Mouse (Mus musculus): Measurements from ENCODE around the gene Zfp619.
"Not testable (repeated sequence)": the region's sequence is repeated elsewhere in the genome, so short reads cannot be mapped to it uniquely, and the experiment has no call there.

Zfp619 gene

GRCm38 (mm10) chr7:39517616-39518177, at the start of gene Zfp619:
Gene Zfp619 (plus strand): TSS chr7:39517766.
- peak; percentile 89 for DNase-seq (ENCODE audit: low read depth, low spot score)

- DNase-seq (ENCODE audit: low read depth, low spot score) = no peak
Measured at GRCm38 (mm10) chr7:39479013-39479412, 38.6 kb upstream of the Zfp619 start.

GRCm38 (mm10) chr7:39484384-39484783, 33.2 kb upstream of the Zfp619 start:
- DNase-seq (ENCODE audit: low read depth, low spot score) = no peak

- DNase-seq (ENCODE audit: low read depth, low spot score) = no peak
Measured at GRCm38 (mm10) chr7:39487159-39487853, 30.3 kb upstream of the Zfp619 start.

GRCm38 (mm10) chr7:39487854-39488205, 29.7 kb upstream of the Zfp619 start:
- DNase-seq (ENCODE audit: low read depth, low spot score) = no peak

GRCm38 (mm10) chr7:39494646-39495045, 22.9 kb upstream of the Zfp619 start:
- DNase-seq (ENCODE audit: low read depth, low spot score) = no peak

GRCm38 (mm10) chr7:39504100-39504499, 13.5 kb upstream of the Zfp619 start:
- no peak for DNase-seq (ENCODE audit: low read depth, low spot score)

GRCm38 (mm10) chr7:39518362-39518761, 796 bp downstream of the Zfp619 start:
- DNase-seq (ENCODE audit: low read depth, low spot score) = no peak

- DNase-seq (ENCODE audit: low read depth, low spot score) = no peak
Measured at GRCm38 (mm10) chr7:39523703-39524424, 6.3 kb downstream of the Zfp619 start.

GRCm38 (mm10) chr7:39543151-39543550, 25.6 kb downstream of the Zfp619 start:
- no peak for DNase-seq (ENCODE audit: low read depth, low spot score)

- peak; percentile 61 for DNase-seq (ENCODE audit: low read depth, low spot score)
Measured at GRCm38 (mm10) chr7:39544242-39545111, 26.9 kb downstream of the Zfp619 start.

- no peak for DNase-seq (ENCODE audit: low read depth, low spot score)
Measured at GRCm38 (mm10) chr7:39545134-39545533, 27.6 kb downstream of the Zfp619 start.

- no peak for DNase-seq (ENCODE audit: low read depth, low spot score)
Measured at GRCm38 (mm10) chr7:39549336-39549735, 31.8 kb downstream of the Zfp619 start.

- peak; percentile 82 for DNase-seq (ENCODE audit: low read depth, low spot score)
Measured at GRCm38 (mm10) chr7:39551976-39552891, 34.7 kb downstream of the Zfp619 start.

- no peak for DNase-seq (ENCODE audit: low read depth, low spot score)
Measured at GRCm38 (mm10) chr7:39552993-39553392, 35.4 kb downstream of the Zfp619 start.

- DNase-seq (ENCODE audit: low read depth, low spot score) = no peak
Measured at GRCm38 (mm10) chr7:39553871-39554270, 36.3 kb downstream of the Zfp619 start.

GRCm38 (mm10) chr7:39580066-39580465, 62.5 kb downstream of the Zfp619 start:
- no peak for DNase-seq (ENCODE audit: low read depth, low spot score)

GRCm38 (mm10) chr7:39580601-39581000, 63.0 kb downstream of the Zfp619 start:
- DNase-seq (ENCODE audit: low read depth, low spot score) = no peak

GRCm38 (mm10) chr7:39586834-39587233, 69.3 kb downstream of the Zfp619 start:
- not testable (repeated sequence) for DNase-seq (ENCODE audit: low read depth, low spot score)

- no peak for DNase-seq (ENCODE audit: low read depth, low spot score)
Measured at GRCm38 (mm10) chr7:39588037-39588436, 70.5 kb downstream of the Zfp619 start.
